Mouse (Mus musculus): ENCODE results near the gene Gys1. TPM values are rescaled to one million over a fixed set of nuclear protein-coding genes. Genes with fewer than 3 reads are reported as not detected.
"Not testable (repeated sequence)": the region's sequence is repeated elsewhere in the genome, so short reads cannot be mapped to it uniquely, and the experiment has no call there.

Gene Gys1
- polyA plus RNA-seq, 1 experiment from 2014 or later: 43.2 TPM

- WGBS: 95% methylated on average over 7 of the region's 7 CpGs
- Histone ChIP-seq H3K27ac (no peak overlapping the region), H3K4me3 (no peak overlapping the region; the same call in 1 of the 2 replicates), H3K36me3 (peaks cover 49% of the 10 kb centered on the region), H3K27me3 (ENCODE audit: insufficient read depth, poor library complexity, severe bottlenecking) (no peaks in the 10 kb centered on the region), H3K4me1 (replicated peaks) (peaks cover 44% of the 10 kb centered on the region), H3K9me3 (no peaks in the 10 kb centered on the region)
- DNase-seq (ENCODE audit: low spot score): no peak
Observed at GRCm38 (mm10) chr7:45463987-45464778, 29.5 kb downstream of the Gys1 start.

GRCm38 (mm10) chr7:45465112-45465511, 30.5 kb downstream of the Gys1 start:
- WGBS: 95% methylated on average over 12 of the region's 12 CpGs
- Histone ChIP-seq H3K4me3 (peak overlapping the region; percentile 84), H3K4me1 (replicated peaks) (peaks cover 41% of the 10 kb centered on the region), H3K36me3 (peaks cover 49% of the 10 kb centered on the region), H3K27ac (0 out of 2 replicates have a peak overlapping the region, but pooled peaks have one; percentile 94), H3K9me3 (no peaks in the 10 kb centered on the region), H3K27me3 (ENCODE audit: insufficient read depth, poor library complexity, severe bottlenecking) (no peaks in the 10 kb centered on the region)
- DNase-seq (ENCODE audit: low spot score): no peak

GRCm38 (mm10) chr7:45465549-45465948, 30.9 kb downstream of the Gys1 start:
- H3K4me1 ChIP-seq (replicated peaks): peaks cover 37% of the 10 kb centered on the region
- DNase-seq (ENCODE audit: low spot score): no peak
- peak overlapping the region; percentile 94 for H3K27ac ChIP-seq
- no peaks in the 10 kb centered on the region for H3K9me3 ChIP-seq
- peak overlapping the region; percentile 84 for H3K4me3 ChIP-seq
- 84% methylated on average over 9 of the region's 9 CpGs for WGBS
- H3K36me3 ChIP-seq: peaks cover 49% of the 10 kb centered on the region
- H3K27me3 ChIP-seq (ENCODE audit: insufficient read depth, poor library complexity, severe bottlenecking): no peaks in the 10 kb centered on the region

GRCm38 (mm10) chr7:45466283-45467089, 31.8 kb downstream of the Gys1 start, which contains the start of gene Bax:
Bax (minus strand) TSS chr7:45466898.
- no peaks in the 10 kb centered on the region for H3K27me3 ChIP-seq (ENCODE audit: insufficient read depth, poor library complexity, severe bottlenecking)
- peak within 1 kb of the TSS; percentile 94 for H3K27ac ChIP-seq
- peak within 1 kb of the TSS; percentile 84 for H3K4me3 ChIP-seq
- H3K4me1 ChIP-seq (replicated peaks): peaks cover 28% of the 10 kb centered on the region
- no peaks in the 10 kb centered on the region for H3K9me3 ChIP-seq
- peak; percentile 96 for DNase-seq (ENCODE audit: low spot score)
- H3K36me3 ChIP-seq: peaks cover 40% of the 10 kb centered on the region
- under 1% methylated on average over 54 of the region's 58 CpGs for WGBS

- H3K27me3 ChIP-seq (ENCODE audit: insufficient read depth, poor library complexity, severe bottlenecking): no peaks in the 10 kb centered on the region
- H3K36me3 ChIP-seq: peaks cover 35% of the 10 kb centered on the region
- no peak for DNase-seq (ENCODE audit: low spot score)
- 34% methylated on average over 7 of the region's 7 CpGs for WGBS
- H3K4me3 ChIP-seq: peak overlapping the region; percentile 84
- no peaks in the 10 kb centered on the region for H3K9me3 ChIP-seq
- H3K4me1 ChIP-seq (replicated peaks): peaks cover 23% of the 10 kb centered on the region
- H3K27ac ChIP-seq: peak overlapping the region; percentile 94
Observed at GRCm38 (mm10) chr7:45467090-45467670, 32.5 kb downstream of the Gys1 start.

- WGBS: 15% methylated on average over 3 of the region's 3 CpGs
- Histone ChIP-seq H3K27me3 (ENCODE audit: insufficient read depth, poor library complexity, severe bottlenecking) (no peaks in the 10 kb centered on the region), H3K4me1 (replicated peaks) (peaks cover 12% of the 10 kb centered on the region), H3K9me3 (no peaks in the 10 kb centered on the region), H3K4me3 (no peak overlapping the region), H3K36me3 (peaks cover 13% of the 10 kb centered on the region; the same call in 1 of the 2 replicates), H3K27ac (no peak overlapping the region)
- DNase-seq (ENCODE audit: low spot score): peak; percentile 63
Observed at GRCm38 (mm10) chr7:45470869-45471268, 36.2 kb downstream of the Gys1 start.

- DNase-seq (ENCODE audit: low spot score): no peak
- peak overlapping the region; percentile 18; the same call in 1 of the 2 replicates for H3K4me3 ChIP-seq
- H3K36me3 ChIP-seq: peaks cover 21% of the 10 kb centered on the region
- no peaks in the 10 kb centered on the region for H3K4me1 ChIP-seq (replicated peaks)
- H3K27me3 ChIP-seq (ENCODE audit: insufficient read depth, poor library complexity, severe bottlenecking): no peaks in the 10 kb centered on the region
- H3K27ac ChIP-seq: 0 out of 2 replicates have a peak overlapping the region, but pooled peaks have one; percentile 13
- 72% methylated on average over 16 of the region's 16 CpGs for WGBS
- H3K9me3 ChIP-seq: no peaks in the 10 kb centered on the region
Observed at GRCm38 (mm10) chr7:45475291-45475969, 40.8 kb downstream of the Gys1 start.

- no peaks in the 10 kb centered on the region for H3K27me3 ChIP-seq (ENCODE audit: insufficient read depth, poor library complexity, severe bottlenecking)
- H3K27ac ChIP-seq: no peak overlapping the region
- DNase-seq (ENCODE audit: low spot score): no peak
- H3K36me3 ChIP-seq: peaks cover 21% of the 10 kb centered on the region
- H3K4me1 ChIP-seq (replicated peaks): no peaks in the 10 kb centered on the region
- H3K4me3 ChIP-seq: no peak overlapping the region
- no peaks in the 10 kb centered on the region for H3K9me3 ChIP-seq
- WGBS: 60% methylated on average over 1 of the region's 1 CpGs
Observed at GRCm38 (mm10) chr7:45476453-45476852, 41.8 kb downstream of the Gys1 start.

GRCm38 (mm10) chr7:45477003-45477402, 42.4 kb downstream of the Gys1 start:
- H3K27me3 ChIP-seq (ENCODE audit: insufficient read depth, poor library complexity, severe bottlenecking): no peaks in the 10 kb centered on the region
- no peak overlapping the region for H3K4me3 ChIP-seq
- H3K4me1 ChIP-seq (replicated peaks): no peaks in the 10 kb centered on the region
- H3K27ac ChIP-seq: no peak overlapping the region
- WGBS: 25% methylated on average over 3 of the region's 3 CpGs
- peak; percentile 45 for DNase-seq (ENCODE audit: low spot score)
- H3K36me3 ChIP-seq: peaks cover 21% of the 10 kb centered on the region
- no peaks in the 10 kb centered on the region for H3K9me3 ChIP-seq

- peaks cover 21% of the 10 kb centered on the region for H3K36me3 ChIP-seq
- H3K4me1 ChIP-seq (replicated peaks): no peaks in the 10 kb centered on the region
- H3K9me3 ChIP-seq: no peaks in the 10 kb centered on the region
- H3K4me3 ChIP-seq: no peak overlapping the region
- H3K27ac ChIP-seq: no peak overlapping the region
- 95% methylated on average over 7 of the region's 7 CpGs for WGBS
- no peak for DNase-seq (ENCODE audit: low spot score)
- H3K27me3 ChIP-seq (ENCODE audit: insufficient read depth, poor library complexity, severe bottlenecking): no peaks in the 10 kb centered on the region
Observed at GRCm38 (mm10) chr7:45478774-45479173, 44.1 kb downstream of the Gys1 start.

- DNase-seq (ENCODE audit: low spot score): not testable (repeated sequence)
- WGBS: 84% methylated on average over 3 of the region's 4 CpGs
Observed at GRCm38 (mm10) chr7:45480310-45480709, 45.7 kb downstream of the Gys1 start.

GRCm38 (mm10) chr7:45481374-45481927, 46.8 kb downstream of the Gys1 start, which contains the start of gene Tulp2:
Tulp2 (plus strand) TSS chr7:45481877.
- no peak within 1 kb of the TSS for H3K27ac ChIP-seq
- peak; percentile 42 for DNase-seq (ENCODE audit: low spot score)
- no peak within 1 kb of the TSS for H3K4me3 ChIP-seq
- H3K4me1 ChIP-seq (replicated peaks): 0 out of 2 replicates have a peak, but pooled peaks cover under 1% of the 10 kb centered on the region
- H3K9me3 ChIP-seq: no peaks in the 10 kb centered on the region
- H3K27me3 ChIP-seq (ENCODE audit: insufficient read depth, poor library complexity, severe bottlenecking): no peaks in the 10 kb centered on the region
- H3K36me3 ChIP-seq: peaks cover 20% of the 10 kb centered on the region
- WGBS: 49% methylated on average over 15 of the region's 15 CpGs

More at GRCm38 (mm10) chr7:45480310-45480709, 45.7 kb downstream of the Gys1 start:
- H3K4me3 ChIP-seq; H3K9me3 ChIP-seq; H3K27me3 ChIP-seq (ENCODE audit: insufficient read depth, poor library complexity, severe bottlenecking); H3K4me1 ChIP-seq (replicated peaks); H3K27ac ChIP-seq: not testable (repeated sequence)
- H3K36me3 ChIP-seq: peaks cover 14% of the 10 kb centered on the region
